Mouse (Mus musculus): ENCODE measurements around the gene G6pc. TPM values are rescaled to one million over a fixed set of nuclear protein-coding genes. Genes with fewer than 3 reads are reported as not detected.

Gene G6pc
- polyA plus RNA-seq, 1 experiment from 2014 or later, result 206 TPM

DNA sequence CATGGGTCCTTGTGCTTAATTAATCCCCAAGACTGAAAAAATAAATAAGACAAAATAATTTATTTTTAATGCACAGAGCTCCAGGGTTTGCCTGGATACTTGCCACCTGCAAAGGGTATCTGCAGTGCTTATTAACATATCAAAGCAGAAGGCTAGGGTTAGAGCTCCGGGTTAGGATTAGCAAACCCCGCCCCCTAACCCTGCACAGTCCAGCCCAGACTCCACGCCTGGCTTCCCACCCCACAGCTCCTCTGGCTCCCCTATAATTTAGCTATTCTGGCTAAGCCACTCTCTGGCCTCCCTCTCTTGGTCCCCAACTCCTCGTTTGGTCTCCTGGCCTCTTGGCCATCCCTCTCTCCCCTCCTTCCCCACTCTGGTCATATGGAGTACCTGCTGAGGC, 14.5 kb downstream of the G6pc start:
- TF ChIP-seq EP300 (IDR thresholded peaks at IDR 0.05; ENCODE audit: low read depth) (no peak), CTCF (IDR thresholded peaks at IDR 0.05; ENCODE audit: low read depth) (no peak)
- no peak for DNase-seq
- Histone ChIP-seq H3K9me3 (ENCODE audit: low read length) (no peaks in the 10 kb centered on the region), H3K4me3 (ENCODE audit: low read depth, low read length) (no peak overlapping the region), H3K27me3 (ENCODE audit: insufficient read depth, low read length) (no peaks in the 10 kb centered on the region), H3K4me1 (ENCODE audit: insufficient read depth) (no peaks in the 10 kb centered on the region; the same call in 1 of the 2 replicates), H3K9ac (replicated peaks) (no peak overlapping the region), H3K36me3 (replicated peaks; ENCODE audit: insufficient read depth, low read length) (no peaks in the 10 kb centered on the region), H3K4me2 (ENCODE audit: low read depth, low read length) (no peak overlapping the region), H3K27ac (ENCODE audit: low read depth) (no peak overlapping the region)
- WGBS (ENCODE audit: insufficient replicate concordance), result 39% methylated on average over 4 of the region's 4 CpGs
- ATAC-seq, result no peak

DNA sequence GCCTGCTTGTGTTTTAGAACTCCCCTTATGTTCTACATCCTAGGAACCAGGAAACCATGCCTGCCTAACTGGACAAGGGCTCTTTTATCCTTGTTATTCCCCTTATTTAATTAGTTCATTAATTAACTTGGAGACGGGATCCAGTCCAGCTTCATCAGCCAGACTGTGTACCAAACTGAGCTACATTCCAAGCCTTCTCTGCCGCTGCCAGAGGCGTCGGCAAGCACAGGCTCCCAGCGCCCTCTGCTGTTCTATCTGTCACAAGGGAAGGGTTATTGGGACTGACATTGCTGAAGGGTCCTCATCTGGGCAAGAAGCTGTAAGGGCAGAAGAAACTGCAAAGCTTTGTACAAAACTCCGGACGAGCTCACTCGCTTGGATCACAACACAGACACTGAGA, 27.7 kb downstream of the G6pc start:
- H3K4me3 ChIP-seq (ENCODE audit: low read depth, low read length), result no peak overlapping the region
- peak; percentile 92 for TF ChIP-seq CTCF (IDR thresholded peaks at IDR 0.05; ENCODE audit: low read depth)
- TF ChIP-seq EP300 (IDR thresholded peaks at IDR 0.05; ENCODE audit: low read depth), result no peak
- H3K4me2 ChIP-seq (ENCODE audit: low read depth, low read length), result no peak overlapping the region
- peak; percentile 77 for DNase-seq
- no peak overlapping the region for H3K27ac ChIP-seq (ENCODE audit: low read depth)
- ATAC-seq, result peak; percentile 38; the same call in 1 of the 2 replicates
- peaks cover 3% of the 10 kb centered on the region; the same call in 1 of the 2 replicates for H3K4me1 ChIP-seq (ENCODE audit: insufficient read depth)
- no peaks in the 10 kb centered on the region for H3K27me3 ChIP-seq (ENCODE audit: insufficient read depth, low read length)
- H3K36me3 ChIP-seq (replicated peaks; ENCODE audit: insufficient read depth, low read length), result no peaks in the 10 kb centered on the region
- no peak overlapping the region for H3K9ac ChIP-seq (replicated peaks)
- no peaks in the 10 kb centered on the region for H3K9me3 ChIP-seq (ENCODE audit: low read length)
- 6% methylated on average over 8 of the region's 8 CpGs for WGBS (ENCODE audit: insufficient replicate concordance)

DNA sequence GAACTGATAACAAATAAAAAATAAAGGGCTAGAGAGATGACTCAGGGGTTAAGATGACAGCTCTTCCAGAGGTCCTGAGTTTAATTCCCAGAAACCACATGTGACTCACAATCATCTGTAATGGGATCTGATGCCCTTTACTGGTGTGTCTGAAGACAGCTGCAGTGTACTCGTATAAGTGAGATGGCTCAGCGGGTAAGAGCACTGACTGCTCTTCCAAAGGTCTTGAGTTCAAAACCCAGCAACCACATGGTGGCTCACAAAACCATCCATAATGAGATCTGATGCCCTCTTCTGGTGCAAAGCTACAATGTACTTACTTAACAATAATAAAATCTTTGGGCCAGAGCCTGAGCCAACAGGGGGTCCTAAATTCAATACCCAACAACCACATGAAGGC, 47.9 kb downstream of the G6pc start:
- Histone ChIP-seq H3K4me2 (ENCODE audit: low read depth, low read length) (no peak overlapping the region), H3K9ac (replicated peaks) (no peak overlapping the region), H3K9me3 (ENCODE audit: low read length) (no peaks in the 10 kb centered on the region), H3K36me3 (replicated peaks; ENCODE audit: insufficient read depth, low read length) (peaks cover 22% of the 10 kb centered on the region), H3K27ac (ENCODE audit: low read depth) (no peak overlapping the region), H3K4me3 (ENCODE audit: low read depth, low read length) (no peak overlapping the region), H3K4me1 (ENCODE audit: insufficient read depth) (peaks cover 7% of the 10 kb centered on the region), H3K27me3 (ENCODE audit: insufficient read depth, low read length) (no peaks in the 10 kb centered on the region)
- TF ChIP-seq EP300 (IDR thresholded peaks at IDR 0.05; ENCODE audit: low read depth) (no peak), CTCF (IDR thresholded peaks at IDR 0.05; ENCODE audit: low read depth) (no peak)
- ATAC-seq (no peak), DNase-seq (no peak)
- WGBS (ENCODE audit: insufficient replicate concordance), result 84% methylated on average over 2 of the region's 2 CpGs

DNA sequence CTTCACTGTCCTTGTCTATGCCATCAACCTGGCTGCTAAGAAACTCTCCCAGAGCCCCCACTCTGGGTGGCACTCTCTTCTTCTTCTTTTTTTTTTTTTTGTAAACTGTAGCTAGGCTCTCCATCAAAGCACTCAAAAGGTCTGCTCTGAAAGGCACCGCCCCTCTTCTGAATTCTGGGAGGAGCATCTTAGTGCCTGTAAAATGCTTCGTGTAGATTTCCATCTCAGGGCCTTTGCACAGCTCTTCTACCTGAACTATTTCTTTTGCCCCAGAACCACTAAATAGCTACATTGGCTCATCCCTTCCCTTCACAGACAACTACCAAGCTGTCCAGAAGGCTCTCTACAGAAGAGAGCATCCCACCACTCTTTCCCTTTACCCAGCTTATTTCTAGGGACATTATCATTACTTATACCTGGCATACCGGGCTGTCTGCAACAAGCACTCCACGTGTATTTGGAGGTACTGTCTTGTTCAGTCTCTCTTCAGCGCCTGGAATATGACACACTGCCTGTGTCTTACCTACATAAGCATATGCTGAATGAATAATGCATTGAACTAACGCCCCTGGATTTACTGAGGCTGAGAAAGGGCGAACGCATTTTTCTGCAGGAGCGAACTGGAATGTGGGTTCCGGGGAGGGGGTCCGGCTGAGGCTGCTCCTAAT, 49.2 kb downstream of the G6pc start:
- Histone ChIP-seq H3K4me2 (ENCODE audit: low read depth, low read length) (peak overlapping the region; percentile 99), H3K4me1 (ENCODE audit: insufficient read depth) (peaks cover 7% of the 10 kb centered on the region), H3K9me3 (ENCODE audit: low read length) (no peaks in the 10 kb centered on the region), H3K27ac (ENCODE audit: low read depth) (peak overlapping the region; percentile 60), H3K36me3 (replicated peaks; ENCODE audit: insufficient read depth, low read length) (peaks cover 17% of the 10 kb centered on the region), H3K4me3 (ENCODE audit: low read depth, low read length) (peak overlapping the region; percentile 97), H3K27me3 (ENCODE audit: insufficient read depth, low read length) (no peaks in the 10 kb centered on the region), H3K9ac (replicated peaks) (peak overlapping the region; percentile 90)
- ATAC-seq (no peak; the same call in 1 of the 2 replicates), DNase-seq (peak; percentile 30)
- no peak for TF ChIP-seq CTCF (IDR thresholded peaks at IDR 0.05; ENCODE audit: low read depth)
- TF ChIP-seq EP300 (IDR thresholded peaks at IDR 0.05; ENCODE audit: low read depth), result no peak
- whole genome bisulfite sequencing (ENCODE audit: insufficient replicate concordance), result under 1% methylated on average over 11 of the region's 11 CpGs

DNA sequence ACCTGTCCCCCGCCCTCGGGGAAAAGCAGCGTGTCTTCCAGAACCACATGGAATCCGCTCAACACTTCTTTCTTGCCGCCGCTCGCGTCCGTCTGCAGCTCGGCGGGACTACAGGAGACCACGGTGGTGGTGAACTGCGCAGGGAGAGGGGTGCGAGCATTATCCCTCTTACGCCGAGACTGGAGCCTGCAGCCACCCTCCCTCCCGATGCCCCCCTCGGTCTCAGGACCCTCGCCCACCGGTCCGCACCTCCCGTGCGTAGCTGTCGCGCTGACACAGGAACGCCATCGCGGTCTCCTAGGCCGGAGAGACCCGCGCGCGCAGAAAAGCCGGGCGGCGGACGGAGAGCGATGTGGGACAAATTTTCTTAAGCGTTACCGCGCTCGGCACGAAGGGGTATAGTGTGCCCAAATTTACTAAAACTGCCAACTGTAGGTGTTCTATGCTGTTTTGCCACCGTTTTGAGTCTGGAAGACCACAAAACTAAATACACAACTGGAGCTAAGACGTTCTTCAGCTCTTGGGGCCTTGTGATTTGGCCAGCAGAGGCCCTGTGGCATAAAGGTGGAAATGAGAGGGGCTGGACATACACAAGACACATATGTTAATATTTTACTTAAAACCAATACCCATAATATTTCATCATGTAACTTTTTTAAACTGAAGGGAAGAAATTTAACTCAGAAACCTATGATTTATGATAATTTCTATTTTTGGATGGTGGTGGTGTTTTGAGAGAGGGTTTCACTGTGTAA, 49.9 kb downstream of the G6pc start, which contains the start of gene Aarsd1:
Aarsd1 (minus strand) TSS at position 515 of the 755 bp plus-strand sequence.
- Histone ChIP-seq H3K27me3 (ENCODE audit: insufficient read depth, low read length) (no peaks in the 10 kb centered on the region), H3K9ac (replicated peaks) (peak within 1 kb of the TSS; percentile 90), H3K4me2 (ENCODE audit: low read depth, low read length) (peak within 1 kb of the TSS; percentile 99), H3K27ac (ENCODE audit: low read depth) (peak within 1 kb of the TSS; percentile 60), H3K4me1 (ENCODE audit: insufficient read depth) (peaks cover 7% of the 10 kb centered on the region), H3K9me3 (ENCODE audit: low read length) (no peaks in the 10 kb centered on the region), H3K36me3 (replicated peaks; ENCODE audit: insufficient read depth, low read length) (peaks cover 14% of the 10 kb centered on the region), H3K4me3 (ENCODE audit: low read depth, low read length) (peak within 1 kb of the TSS; percentile 97)
- under 1% methylated on average over 44 of the region's 45 CpGs for WGBS (ENCODE audit: insufficient replicate concordance)
- ATAC-seq (peak; percentile 91), DNase-seq (peak; percentile 89)
- TF ChIP-seq CTCF (IDR thresholded peaks at IDR 0.05; ENCODE audit: low read depth) (no peak), EP300 (IDR thresholded peaks at IDR 0.05; ENCODE audit: low read depth) (no peak)

DNA sequence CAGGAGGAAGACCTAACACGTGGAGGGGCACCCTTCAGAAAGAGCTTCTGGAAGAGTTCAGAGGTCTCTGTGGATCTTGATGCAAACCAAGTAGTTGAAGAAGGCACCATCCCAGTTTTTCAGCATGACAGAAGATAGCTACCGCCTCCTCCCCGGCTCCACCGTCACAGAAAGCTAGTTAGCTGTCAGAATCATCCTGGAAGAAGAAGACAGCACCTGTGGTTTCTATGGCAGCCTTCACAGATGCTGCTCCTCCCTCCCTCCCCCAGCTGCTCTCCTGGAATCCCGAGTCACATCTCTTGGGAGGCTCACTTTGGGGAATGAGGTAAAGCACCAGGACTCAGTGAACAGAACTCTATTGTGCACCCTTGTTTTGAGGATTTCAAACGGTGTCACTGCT, 51.6 kb downstream of the G6pc start:
- Histone ChIP-seq H3K4me1 (ENCODE audit: insufficient read depth) (peaks cover 11% of the 10 kb centered on the region), H3K4me2 (ENCODE audit: low read depth, low read length) (no peak overlapping the region), H3K36me3 (replicated peaks; ENCODE audit: insufficient read depth, low read length) (peaks cover 1% of the 10 kb centered on the region), H3K9me3 (ENCODE audit: low read length) (no peaks in the 10 kb centered on the region), H3K4me3 (ENCODE audit: low read depth, low read length) (no peak overlapping the region), H3K27ac (ENCODE audit: low read depth) (no peak overlapping the region), H3K27me3 (ENCODE audit: insufficient read depth, low read length) (no peaks in the 10 kb centered on the region), H3K9ac (replicated peaks) (no peak overlapping the region)
- ATAC-seq (no peak), DNase-seq (no peak)
- WGBS (ENCODE audit: insufficient replicate concordance), result 69% methylated on average over 6 of the region's 6 CpGs
- TF ChIP-seq EP300 (IDR thresholded peaks at IDR 0.05; ENCODE audit: low read depth) (no peak), CTCF (IDR thresholded peaks at IDR 0.05; ENCODE audit: low read depth) (no peak)

Data from liver, postnatal 0 days (tissue).